Mouse (Mus musculus): Measurements from ENCODE around the gene Ivd. TPM values are rescaled to one million over a fixed set of nuclear protein-coding genes. Genes with fewer than 3 reads are reported as not detected.

Gene Ivd
- polyA plus RNA-seq (2015; fragmentation: Nextera tagmentation; extraction: Ambion mirVana): 47.0 and 50.4 TPM in 2 replicates

DNA sequence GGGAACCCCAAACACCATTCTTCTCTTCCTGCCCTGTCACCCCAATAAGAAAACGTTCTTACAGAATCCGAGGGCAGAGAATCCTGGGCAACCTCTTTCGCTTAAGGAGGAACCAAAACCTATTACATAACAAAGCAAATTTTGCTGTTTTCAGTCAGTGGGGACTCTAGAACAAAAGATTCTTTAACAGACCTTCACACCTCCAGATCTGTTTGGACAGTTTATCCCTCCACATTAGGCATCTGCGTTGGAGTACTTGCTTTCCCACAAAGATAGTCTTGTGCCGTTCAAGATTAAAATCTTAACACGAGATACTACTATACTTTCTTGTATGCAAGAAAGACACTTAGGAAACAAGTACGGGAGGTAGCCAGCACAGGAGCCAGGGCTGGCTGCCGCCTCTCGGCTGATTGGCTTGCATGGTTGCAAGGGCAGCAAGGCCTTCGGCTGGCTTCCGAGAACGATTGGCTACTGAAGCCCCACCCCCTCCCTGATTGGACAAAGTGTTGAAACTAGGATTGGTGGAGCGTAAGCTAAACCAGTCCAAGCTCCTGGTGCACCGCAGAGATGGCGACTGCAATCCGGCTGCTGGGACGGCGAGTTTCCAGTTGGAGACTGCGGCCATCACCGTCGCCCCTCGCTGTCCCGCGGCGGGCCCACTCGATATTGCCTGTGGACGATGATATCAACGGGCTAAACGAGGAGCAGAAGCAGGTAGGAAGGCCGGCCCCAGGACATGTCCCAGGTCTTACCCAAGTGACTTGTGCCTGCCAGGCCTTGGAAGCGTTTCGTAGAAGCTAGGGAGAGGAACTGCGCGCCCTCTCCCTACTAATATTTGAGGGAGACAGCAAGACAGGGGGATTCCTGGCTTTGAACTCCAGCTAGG, at the start of gene Ivd:
Gene Ivd, plus strand, starts transcription at position 501 of the 886 bp plus-strand sequence.
- under 1% methylated on average over 34 of the region's 34 CpGs for WGBS (ENCODE audit: insufficient replicate concordance)
- DNase-seq (peak; percentile 91), ATAC-seq (peak; percentile 100)
- Histone ChIP-seq H3K4me3 (ENCODE audit: low read depth, low read length) (peak within 1 kb of the TSS; percentile 66), H3K9ac (replicated peaks) (peak within 1 kb of the TSS; percentile 80), H3K9me3 (ENCODE audit: low read length) (no peaks in the 10 kb centered on the region), H3K36me3 (replicated peaks; ENCODE audit: insufficient read depth, low read length) (no peaks in the 10 kb centered on the region), H3K27me3 (ENCODE audit: insufficient read depth, low read length) (no peaks in the 10 kb centered on the region), H3K4me1 (ENCODE audit: insufficient read depth) (peaks cover 16% of the 10 kb centered on the region), H3K27ac (ENCODE audit: low read depth) (peak within 1 kb of the TSS; percentile 85), H3K4me2 (ENCODE audit: low read depth, low read length) (peak within 1 kb of the TSS; percentile 91)
- TF ChIP-seq CTCF (IDR thresholded peaks at IDR 0.05; ENCODE audit: low read depth) (no peak), EP300 (IDR thresholded peaks at IDR 0.05; ENCODE audit: low read depth) (peak; percentile 65; the same call in 1 of the 2 replicates)

- Histone ChIP-seq H3K4me2 (ENCODE audit: low read depth, low read length) (no peak overlapping the region), H3K9me3 (ENCODE audit: low read length) (no peaks in the 10 kb centered on the region), H3K4me3 (ENCODE audit: low read depth, low read length) (no peak overlapping the region), H3K4me1 (ENCODE audit: insufficient read depth) (peaks cover 4% of the 10 kb centered on the region; the same call in 1 of the 2 replicates), H3K27me3 (ENCODE audit: insufficient read depth, low read length) (no peaks in the 10 kb centered on the region), H3K27ac (ENCODE audit: low read depth) (no peak overlapping the region), H3K9ac (replicated peaks) (no peak overlapping the region), H3K36me3 (replicated peaks; ENCODE audit: insufficient read depth, low read length) (peaks cover 7% of the 10 kb centered on the region)
- no peak for ATAC-seq
- no peak for DNase-seq
- 56% methylated on average over 1 of the region's 1 CpGs for WGBS (ENCODE audit: insufficient replicate concordance)
- no peak for TF ChIP-seq CTCF (IDR thresholded peaks at IDR 0.05; ENCODE audit: low read depth)
- TF ChIP-seq EP300 (IDR thresholded peaks at IDR 0.05; ENCODE audit: low read depth): no peak
Observed at GRCm38 (mm10) chr2:118812724-118813123, 49.0 kb upstream of the Ivd start.

DNA sequence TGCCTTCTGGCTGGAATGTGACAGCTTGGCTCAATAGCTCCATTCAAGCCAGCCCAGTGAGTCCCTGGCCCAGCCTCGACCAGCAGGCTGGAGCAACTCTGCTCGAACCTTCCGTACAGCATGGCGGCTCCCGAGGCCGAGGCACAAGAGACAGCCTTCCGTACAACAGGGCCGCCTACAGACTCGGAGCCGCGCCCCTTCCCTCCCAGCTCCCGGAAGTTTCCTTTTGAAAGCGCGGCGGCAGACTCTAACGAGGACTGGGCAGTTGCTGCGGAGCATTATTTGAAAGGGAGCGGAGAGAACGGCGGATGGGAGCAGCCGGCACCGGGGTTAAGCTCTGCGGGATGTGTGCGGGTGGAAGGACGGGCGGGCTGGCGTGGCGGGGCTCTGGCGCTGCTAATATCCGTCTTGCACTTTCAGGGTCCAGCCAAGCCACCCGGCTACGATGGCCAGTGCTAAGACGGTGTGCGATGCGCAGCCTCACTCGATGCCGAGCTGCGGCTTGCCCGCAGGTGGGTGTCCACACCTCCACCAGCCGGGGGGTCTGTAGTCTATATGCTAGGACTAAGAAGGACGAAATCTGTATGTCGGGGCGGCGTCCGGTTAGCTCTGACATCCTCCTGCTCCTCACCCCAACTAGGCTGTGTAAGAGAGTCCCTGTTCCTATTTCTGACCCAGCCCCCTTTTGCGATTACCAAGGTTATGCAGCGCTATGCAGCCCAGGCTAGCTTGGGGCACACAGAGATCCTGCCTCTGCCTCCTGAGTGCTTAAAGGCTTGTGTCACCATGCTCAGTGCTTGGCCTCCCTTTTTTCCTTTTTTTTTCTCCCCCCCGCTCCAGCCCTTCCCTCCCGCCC, 47.5 kb upstream of the Ivd start, which contains the start of gene Knstrn:
Gene Knstrn, plus strand, starts transcription at position 23 of the 856 bp plus-strand sequence.
- Histone ChIP-seq H3K27me3 (ENCODE audit: insufficient read depth, low read length) (no peaks in the 10 kb centered on the region), H3K27ac (ENCODE audit: low read depth) (peak within 1 kb of the TSS; percentile 66), H3K9me3 (ENCODE audit: low read length) (no peaks in the 10 kb centered on the region), H3K9ac (replicated peaks) (peak within 1 kb of the TSS; percentile 80), H3K4me3 (ENCODE audit: low read depth, low read length) (peak within 1 kb of the TSS; percentile 92), H3K4me1 (ENCODE audit: insufficient read depth) (peaks cover 4% of the 10 kb centered on the region; the same call in 1 of the 2 replicates), H3K4me2 (ENCODE audit: low read depth, low read length) (peak within 1 kb of the TSS; percentile 89), H3K36me3 (replicated peaks; ENCODE audit: insufficient read depth, low read length) (peaks cover 19% of the 10 kb centered on the region)
- under 1% methylated on average over 49 of the region's 49 CpGs for WGBS (ENCODE audit: insufficient replicate concordance)
- ATAC-seq: peak; percentile 97
- TF ChIP-seq EP300 (IDR thresholded peaks at IDR 0.05; ENCODE audit: low read depth) (no peak), CTCF (IDR thresholded peaks at IDR 0.05; ENCODE audit: low read depth) (peak; percentile 5; the same call in 1 of the 2 replicates)
- DNase-seq: peak; percentile 93

- DNase-seq: no peak
- Histone ChIP-seq H3K9ac (replicated peaks) (no peak overlapping the region), H3K27me3 (ENCODE audit: insufficient read depth, low read length) (no peaks in the 10 kb centered on the region), H3K4me3 (ENCODE audit: low read depth, low read length) (no peak overlapping the region), H3K9me3 (ENCODE audit: low read length) (no peaks in the 10 kb centered on the region; the same call in 1 of the 2 replicates), H3K4me1 (ENCODE audit: insufficient read depth) (no peaks in the 10 kb centered on the region), H3K27ac (ENCODE audit: low read depth) (no peak overlapping the region), H3K4me2 (ENCODE audit: low read depth, low read length) (no peak overlapping the region), H3K36me3 (replicated peaks; ENCODE audit: insufficient read depth, low read length) (peaks cover 57% of the 10 kb centered on the region)
- WGBS (ENCODE audit: insufficient replicate concordance): 81% methylated on average over 5 of the region's 5 CpGs
- no peak for ATAC-seq
- no peak for TF ChIP-seq EP300 (IDR thresholded peaks at IDR 0.05; ENCODE audit: low read depth)
Observed at GRCm38 (mm10) chr2:118822800-118823199, 39.0 kb upstream of the Ivd start.

DNA sequence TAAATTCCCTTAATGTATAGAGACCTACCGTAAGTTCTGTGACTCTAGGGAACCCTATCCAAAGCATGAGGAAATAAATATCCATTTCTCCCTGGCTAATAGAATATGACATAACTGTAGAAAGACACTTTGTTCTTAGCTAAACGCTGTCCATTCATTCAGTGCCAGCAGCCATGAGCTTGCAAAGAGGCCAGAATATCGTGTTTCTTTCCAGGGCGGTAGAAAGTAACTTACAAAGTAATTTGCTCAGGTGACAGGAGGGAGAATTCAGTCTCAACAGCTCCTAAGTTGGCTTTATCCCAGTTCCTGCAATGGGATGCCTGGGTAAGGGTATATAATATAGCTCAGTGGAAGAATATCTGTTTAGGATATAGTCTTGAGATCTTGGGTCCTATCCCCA, 37.4 kb upstream of the Ivd start:
- H3K4me3 ChIP-seq (ENCODE audit: low read depth, low read length): no peak overlapping the region
- H3K9me3 ChIP-seq (ENCODE audit: low read length): no peaks in the 10 kb centered on the region; the same call in 1 of the 2 replicates
- H3K27me3 ChIP-seq (ENCODE audit: insufficient read depth, low read length): no peaks in the 10 kb centered on the region
- DNase-seq (no peak), ATAC-seq (no peak)
- H3K27ac ChIP-seq (ENCODE audit: low read depth): no peak overlapping the region
- no peaks in the 10 kb centered on the region for H3K4me1 ChIP-seq (ENCODE audit: insufficient read depth)
- WGBS (ENCODE audit: insufficient replicate concordance): 98% methylated on average over 4 of the region's 4 CpGs
- peaks cover 50% of the 10 kb centered on the region for H3K36me3 ChIP-seq (replicated peaks; ENCODE audit: insufficient read depth, low read length)
- no peak overlapping the region for H3K9ac ChIP-seq (replicated peaks)
- no peak overlapping the region for H3K4me2 ChIP-seq (ENCODE audit: low read depth, low read length)
- TF ChIP-seq EP300 (IDR thresholded peaks at IDR 0.05; ENCODE audit: low read depth): no peak
- no peak for TF ChIP-seq CTCF (IDR thresholded peaks at IDR 0.05; ENCODE audit: low read depth)

- no peaks in the 10 kb centered on the region for H3K27me3 ChIP-seq (ENCODE audit: insufficient read depth, low read length)
- DNase-seq: no peak
- no peaks in the 10 kb centered on the region for H3K4me1 ChIP-seq (ENCODE audit: insufficient read depth)
- 85% methylated on average over 5 of the region's 5 CpGs for WGBS (ENCODE audit: insufficient replicate concordance)
- H3K36me3 ChIP-seq (replicated peaks; ENCODE audit: insufficient read depth, low read length): peaks cover 76% of the 10 kb centered on the region
- H3K27ac ChIP-seq (ENCODE audit: low read depth): no peak overlapping the region
- H3K4me3 ChIP-seq (ENCODE audit: low read depth, low read length): no peak overlapping the region
- no peak overlapping the region for H3K4me2 ChIP-seq (ENCODE audit: low read depth, low read length)
- no peak for ATAC-seq
- no peak overlapping the region for H3K9ac ChIP-seq (replicated peaks)
- TF ChIP-seq EP300 (IDR thresholded peaks at IDR 0.05; ENCODE audit: low read depth) (no peak), CTCF (IDR thresholded peaks at IDR 0.05; ENCODE audit: low read depth) (no peak)
- no peaks in the 10 kb centered on the region; the same call in 1 of the 2 replicates for H3K9me3 ChIP-seq (ENCODE audit: low read length)
Observed at GRCm38 (mm10) chr2:118829096-118829495, 32.7 kb upstream of the Ivd start.

All from liver, postnatal 0 days (tissue).